Mouse (Mus musculus) urinary bladder, postnatal 10 days (tissue): ENCODE measurements around the gene Rap1gds1.

Source experiments
- DNase-seq: peaks from one replicate; pipeline ENCODE4 v3.0.0; 2022; ENCODE audit warnings: low spot score

Rap1gds1 gene

GRCm38 (mm10) chr3:138880999-138881724 lies 193.8 kb downstream of the Rap1gds1 start:
- DNase-seq, result no peak

- no peak for DNase-seq
These were observed 197.3 kb downstream of the Rap1gds1 start for GRCm38 (mm10) chr3:138877741-138878140.

- DNase-seq, result no peak
These were observed 198.1 kb downstream of the Rap1gds1 start for GRCm38 (mm10) chr3:138876931-138877361.

GRCm38 (mm10) chr3:138876418-138876817 lies 198.6 kb downstream of the Rap1gds1 start:
- DNase-seq, result no peak

GRCm38 (mm10) chr3:138875936-138876335 lies 199.1 kb downstream of the Rap1gds1 start:
- no peak for DNase-seq
